Mouse (Mus musculus) ES-Bruce4 (cell line): ENCODE results near the gene Tpst1.

Experiments
- CTCF ChIP-seq: IDR thresholded peaks from one replicate; pipeline ENCODE4 v1.8.1; 2011; ENCODE audit warnings: low read depth, low read length
- EP300 ChIP-seq: IDR thresholded peaks from 2 replicates; pipeline ENCODE4 v1.6.1; 2011; ENCODE audit warnings: low read depth, low read length; ENCODE audit not compliant: insufficient read depth

DNA sequence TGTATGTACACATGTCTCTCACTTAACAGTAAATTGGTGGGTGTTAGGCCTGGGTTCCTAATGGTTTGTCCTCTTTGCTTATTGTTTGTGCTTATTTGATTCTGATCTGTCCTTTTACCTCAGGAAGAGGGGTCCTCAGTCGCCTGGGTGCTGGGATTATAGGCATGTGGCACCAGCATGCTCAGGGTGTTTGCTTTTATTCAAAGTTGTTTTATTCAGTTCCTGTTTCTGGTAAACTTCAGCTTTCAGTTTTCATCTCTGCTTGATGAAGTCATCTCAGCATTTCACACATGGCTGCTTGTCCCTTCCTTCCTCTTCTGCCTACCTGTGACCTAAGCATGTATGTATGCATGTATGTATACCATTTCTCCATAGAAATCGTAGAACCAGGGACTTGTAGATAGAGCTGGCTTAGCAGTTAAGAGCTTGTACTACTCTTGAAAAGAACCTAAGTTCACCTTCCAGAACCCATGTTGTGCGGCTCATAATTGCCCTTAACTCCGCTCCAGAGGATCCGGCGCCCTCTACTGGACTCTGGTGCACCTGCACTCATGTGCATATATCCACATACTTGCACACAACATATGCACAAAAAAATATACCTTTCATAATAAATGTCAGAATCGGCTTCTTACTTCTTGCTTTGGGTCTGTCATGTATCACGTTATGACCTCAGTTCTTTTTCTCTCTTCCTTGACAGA lies 8.2 kb downstream of the Tpst1 start:
- TF ChIP-seq EP300 (no peak), CTCF (peak; percentile 42)
